Mouse (Mus musculus) brown adipose tissue, adult 24 weeks (tissue): ENCODE results near the gene Mep1a. TPM values are rescaled to one million over a fixed set of nuclear protein-coding genes. Genes with fewer than 3 reads are reported as not detected.
A peak's percentile ranks its signal among the peaks of the same experiment; 100 is the strongest.
"Not testable (repeated sequence)": the region's sequence is repeated elsewhere in the genome, so short reads cannot be mapped to it uniquely, and the experiment has no call there.

Experiments used
- H3K27ac ChIP-seq: fragments of 200-500 bp; replicated peaks from 2 replicates; pipeline ENCODE4 v1.5.1; 2012; ENCODE audit warnings: low read depth, mild to moderate bottlenecking, low read length
- H3K4me1 ChIP-seq: fragments of 200-500 bp; 2 replicates; pipeline ENCODE4 v1.6.1; 2012; ENCODE audit warnings: low read length, mixed read lengths; ENCODE audit not compliant: control insufficient read depth, insufficient read depth, insufficient read length
- H3K4me3 ChIP-seq: fragments of 200-500 bp; 2 replicates; pipeline ENCODE4 v1.5.1; 2012; ENCODE audit warnings: low read depth, mild to moderate bottlenecking, low read length, moderate library complexity; ENCODE audit not compliant: insufficient read depth
- polyA plus RNA-seq: library from polyadenylated mRNA; stranded (reverse); fragments of >200 nt; gene quantifications from 2 replicates; pipeline ENCODE4 v1.2.4, GENCODE M21; 2012; ENCODE audit not compliant: missing spikeins, insufficient read depth, insufficient read length

Mep1a gene
- polyA plus RNA-seq, 1 experiment = not detected

DNA sequence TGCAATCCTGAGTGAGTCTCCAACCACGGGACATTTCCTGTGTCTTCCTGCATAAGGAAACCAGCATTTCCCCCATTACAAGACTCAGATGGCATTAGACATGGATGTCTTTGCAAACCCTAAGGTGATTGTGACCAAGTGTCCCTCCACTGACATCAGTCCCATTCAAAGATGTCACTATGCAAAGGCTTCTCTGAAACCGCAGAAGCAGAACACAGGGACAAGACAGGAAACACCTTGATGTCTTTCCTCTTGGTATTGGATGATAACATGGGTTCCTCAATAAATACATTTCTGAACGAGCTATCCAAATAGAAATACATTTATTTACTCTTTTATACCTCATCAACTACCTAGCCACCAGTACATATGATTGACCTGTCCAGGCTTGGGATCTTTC lies 1.4 kb downstream of the Mep1a start:
- H3K4me1 ChIP-seq = no peaks in the 10 kb centered on the region
- H3K4me3 ChIP-seq = no peak overlapping the region
- H3K27ac ChIP-seq = no peak overlapping the region

DNA sequence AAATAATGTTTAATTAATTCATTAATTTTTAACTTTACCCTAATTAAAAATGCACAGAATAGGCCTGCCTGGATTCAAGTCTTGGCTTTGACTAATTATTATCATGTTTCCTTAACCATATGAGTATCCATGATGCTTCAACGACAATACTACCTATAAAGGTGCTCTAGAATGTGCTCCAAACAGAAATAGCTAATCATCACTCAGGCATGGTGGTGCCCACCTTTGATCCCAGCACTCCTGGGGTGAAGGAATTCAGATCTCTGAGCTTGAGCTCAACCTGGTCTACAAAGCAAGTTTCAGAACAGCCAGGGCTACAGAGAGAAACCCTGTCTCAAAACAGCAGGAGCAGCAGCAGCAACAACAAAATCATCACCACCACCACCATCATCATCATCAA lies 2.1 kb downstream of the Mep1a start:
- no peak overlapping the region for H3K4me3 ChIP-seq
- H3K27ac ChIP-seq = no peak overlapping the region
- no peaks in the 10 kb centered on the region for H3K4me1 ChIP-seq

DNA sequence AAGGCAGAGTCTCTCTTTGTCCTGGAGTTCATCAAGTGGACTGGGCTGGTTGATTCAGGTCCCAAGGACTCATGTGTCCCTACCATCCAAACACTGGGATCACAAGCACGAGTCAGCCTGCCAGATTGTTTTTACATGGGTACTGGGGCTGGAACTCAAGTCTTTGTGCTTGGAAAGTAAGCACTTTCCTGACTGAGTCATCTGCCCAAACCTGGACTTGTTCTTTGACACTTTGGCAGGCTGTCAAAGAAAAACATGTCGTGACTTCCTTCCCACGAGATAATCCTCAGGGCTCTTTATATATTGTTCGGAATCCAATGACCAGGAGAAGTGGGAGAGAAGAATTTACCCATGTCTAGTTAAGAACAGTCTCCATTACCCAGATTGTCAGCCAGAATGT lies 5.1 kb downstream of the Mep1a start:
- Histone ChIP-seq H3K27ac (no peak overlapping the region), H3K4me3 (no peak overlapping the region), H3K4me1 (no peaks in the 10 kb centered on the region)

DNA sequence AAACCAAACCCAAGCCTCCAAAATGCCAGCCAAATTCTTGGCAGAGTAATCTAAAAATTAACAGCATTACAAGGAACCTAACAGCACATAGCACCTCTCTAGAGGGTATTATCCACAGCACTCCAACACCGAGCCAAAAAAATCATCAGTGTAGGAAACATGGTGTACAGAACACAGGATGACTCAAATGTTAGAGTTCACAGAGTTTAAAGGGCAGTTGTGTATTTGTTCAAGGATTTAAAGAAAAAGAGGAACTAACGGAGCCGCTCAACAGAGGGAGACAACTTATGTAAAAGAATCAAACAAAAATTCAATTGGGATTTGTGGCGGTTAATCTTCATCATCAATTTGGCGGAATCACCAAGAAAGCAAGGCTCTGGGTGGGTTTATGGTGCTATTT lies 7.1 kb downstream of the Mep1a start:
- H3K4me1 ChIP-seq = no peaks in the 10 kb centered on the region
- H3K27ac ChIP-seq = no peak overlapping the region
- H3K4me3 ChIP-seq = no peak overlapping the region

DNA sequence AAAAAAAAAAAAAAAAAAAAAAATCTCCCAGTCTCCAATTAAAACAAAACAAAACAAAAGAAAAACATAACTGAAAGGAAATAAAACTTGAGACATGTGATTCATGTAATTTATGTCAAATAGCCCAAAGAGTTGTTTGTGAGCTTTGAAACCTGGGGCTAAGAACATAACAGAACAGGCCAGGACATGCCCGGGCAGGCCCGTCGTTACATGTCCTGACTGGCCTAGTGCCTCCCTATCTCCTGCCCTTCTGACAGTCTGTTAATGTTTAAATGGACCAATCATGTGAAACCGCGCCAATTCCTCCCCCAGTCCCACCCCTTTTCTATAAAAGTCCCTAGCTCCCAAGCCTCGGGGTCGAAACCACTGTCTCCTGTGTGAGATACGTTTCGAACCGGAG lies 12.2 kb downstream of the Mep1a start:
- not testable (repeated sequence) for H3K4me1 ChIP-seq, H3K27ac ChIP-seq, H3K4me3 ChIP-seq

DNA sequence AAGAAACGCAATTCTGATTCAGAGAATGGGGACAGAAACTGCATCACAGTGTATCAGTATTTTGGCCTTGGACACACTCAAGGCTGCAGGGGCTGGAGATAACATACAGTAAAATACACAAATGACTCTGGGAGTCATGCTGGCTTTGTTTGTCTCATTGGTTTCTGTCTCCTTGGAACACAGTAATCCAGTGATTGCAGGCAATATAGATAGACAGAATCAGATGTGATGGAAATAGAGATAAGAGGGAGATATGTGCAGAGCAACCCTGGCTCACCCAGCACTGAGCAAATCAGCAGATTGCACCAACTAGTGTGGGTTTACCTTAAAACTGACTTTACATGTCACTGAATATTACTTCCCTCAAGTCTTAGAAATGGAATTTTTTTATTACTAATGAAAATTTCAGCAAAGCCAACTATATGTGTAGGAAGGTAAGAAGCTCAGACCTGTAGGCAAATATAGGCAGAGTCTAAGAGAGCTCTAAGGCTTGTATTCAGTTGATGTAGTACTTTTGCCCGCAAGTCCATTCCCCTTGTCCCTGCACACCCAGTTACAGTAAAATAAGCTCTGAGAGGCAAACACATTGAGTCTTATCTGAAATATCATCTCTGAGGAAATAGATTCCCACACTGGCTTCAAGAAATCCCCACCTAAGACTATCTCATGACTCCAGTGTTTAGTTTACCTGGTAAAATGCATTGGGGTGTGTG lies 14.0 kb downstream of the Mep1a start:
- Histone ChIP-seq H3K27ac (no peak overlapping the region), H3K4me3 (no peak overlapping the region), H3K4me1 (no peaks in the 10 kb centered on the region)

DNA sequence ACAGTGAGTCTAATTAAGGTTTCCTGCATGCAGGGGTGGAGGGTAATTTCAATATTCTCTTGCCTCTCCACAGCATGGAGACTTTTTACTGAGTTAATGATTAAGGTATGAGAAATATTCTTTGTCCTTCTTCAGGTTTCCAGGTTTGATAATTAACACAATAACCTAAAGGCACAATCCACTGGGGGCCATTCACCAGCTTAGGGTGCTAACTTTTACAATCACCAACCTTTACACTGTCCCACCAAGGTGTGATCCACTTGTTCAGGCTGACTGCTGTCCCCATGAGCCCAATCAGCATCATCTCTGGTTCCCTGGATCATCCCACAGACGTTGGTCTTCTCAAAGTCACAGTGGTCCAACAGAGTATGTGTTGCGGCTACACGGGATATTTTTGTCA lies 16.6 kb downstream of the Mep1a start:
- H3K27ac ChIP-seq = no peak overlapping the region
- no peak overlapping the region for H3K4me3 ChIP-seq
- H3K4me1 ChIP-seq = no peaks in the 10 kb centered on the region

DNA sequence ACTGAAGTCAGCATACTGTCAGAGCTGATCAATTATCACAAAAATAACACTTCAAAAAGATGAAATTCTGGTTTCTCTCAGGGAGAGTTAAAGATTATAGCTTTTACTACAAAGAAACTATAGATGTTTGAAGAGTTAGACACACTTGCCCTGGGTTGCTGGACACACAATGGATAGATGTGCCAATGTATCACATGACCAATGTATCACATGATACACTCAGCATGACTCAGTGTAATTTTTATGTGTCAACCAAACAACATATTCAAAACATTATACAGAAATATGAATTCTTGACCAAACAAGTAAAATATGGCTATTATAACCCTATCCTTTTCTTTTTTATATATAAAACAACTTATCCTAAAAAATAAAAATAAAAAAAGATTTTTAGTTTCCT lies 25.0 kb downstream of the Mep1a start:
- Histone ChIP-seq H3K27ac (no peak overlapping the region), H3K4me1 (no peaks in the 10 kb centered on the region), H3K4me3 (no peak overlapping the region)

DNA sequence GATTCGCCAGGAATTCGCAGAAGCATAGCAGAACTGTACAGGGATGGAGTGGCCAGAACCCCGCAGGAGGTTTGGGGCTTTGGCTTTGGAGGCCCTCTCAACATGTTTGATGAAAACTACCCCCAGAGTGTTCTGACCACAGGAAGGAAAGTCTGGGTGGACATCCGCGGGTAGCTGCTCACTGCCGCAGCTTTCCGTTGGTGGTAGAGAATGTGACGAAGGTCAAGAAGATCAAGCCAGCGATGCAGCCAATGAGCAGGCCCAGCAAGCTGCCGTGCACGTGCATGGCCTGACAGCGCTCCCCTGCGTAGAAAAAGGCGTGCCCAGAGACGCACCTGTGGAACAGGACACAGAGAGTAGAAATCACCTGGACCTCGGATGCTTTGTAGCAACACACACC lies 27.8 kb downstream of the Mep1a start:
- Histone ChIP-seq H3K27ac (no peak overlapping the region), H3K4me3 (no peak overlapping the region), H3K4me1 (peaks cover 2% of the 10 kb centered on the region; the same call in 1 of the 2 replicates)

DNA sequence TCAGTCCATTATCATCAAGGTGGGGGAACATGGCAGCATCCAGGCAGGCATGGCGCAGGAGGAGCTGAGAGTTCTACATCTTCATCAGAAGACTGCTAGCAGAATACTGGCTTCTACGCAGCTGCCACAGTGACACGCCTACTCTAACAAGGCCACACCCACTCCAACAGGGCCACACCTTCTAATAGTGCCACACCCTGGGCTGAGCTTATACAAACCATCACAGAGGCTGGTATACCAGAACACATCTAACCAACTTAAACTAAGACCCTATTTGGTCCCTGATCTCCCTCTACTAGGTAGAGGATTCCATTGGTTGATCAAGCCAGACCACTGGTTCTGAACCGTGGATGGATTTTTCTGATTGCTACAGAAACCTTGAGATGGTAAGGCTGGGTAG lies 30.1 kb downstream of the Mep1a start:
- Histone ChIP-seq H3K27ac (no peak overlapping the region), H3K4me3 (no peak overlapping the region), H3K4me1 (peaks cover 3% of the 10 kb centered on the region; the same call in 1 of the 2 replicates)

DNA sequence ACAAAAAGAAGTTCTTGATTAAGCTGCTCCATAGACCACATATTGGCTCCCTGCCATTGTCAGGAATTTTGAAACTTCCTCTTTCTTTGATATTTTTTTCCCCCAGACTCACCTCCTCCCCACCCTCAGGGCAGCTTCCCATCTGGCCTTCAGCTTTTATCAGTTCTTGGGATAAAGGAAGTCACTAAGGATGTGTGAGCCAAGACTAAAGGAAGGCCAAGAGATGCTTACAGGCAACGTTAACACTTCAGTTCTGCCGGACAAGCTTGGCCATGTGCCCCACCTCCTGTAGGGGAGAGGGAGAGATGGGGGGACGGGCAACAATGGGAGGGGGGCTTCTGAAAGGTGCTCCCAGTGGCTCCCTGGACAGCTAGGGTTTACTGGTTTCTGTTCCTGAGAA lies 32.6 kb downstream of the Mep1a start:
- Histone ChIP-seq H3K27ac (no peak overlapping the region), H3K4me1 (peaks cover 3% of the 10 kb centered on the region; the same call in 1 of the 2 replicates), H3K4me3 (no peak overlapping the region)

DNA sequence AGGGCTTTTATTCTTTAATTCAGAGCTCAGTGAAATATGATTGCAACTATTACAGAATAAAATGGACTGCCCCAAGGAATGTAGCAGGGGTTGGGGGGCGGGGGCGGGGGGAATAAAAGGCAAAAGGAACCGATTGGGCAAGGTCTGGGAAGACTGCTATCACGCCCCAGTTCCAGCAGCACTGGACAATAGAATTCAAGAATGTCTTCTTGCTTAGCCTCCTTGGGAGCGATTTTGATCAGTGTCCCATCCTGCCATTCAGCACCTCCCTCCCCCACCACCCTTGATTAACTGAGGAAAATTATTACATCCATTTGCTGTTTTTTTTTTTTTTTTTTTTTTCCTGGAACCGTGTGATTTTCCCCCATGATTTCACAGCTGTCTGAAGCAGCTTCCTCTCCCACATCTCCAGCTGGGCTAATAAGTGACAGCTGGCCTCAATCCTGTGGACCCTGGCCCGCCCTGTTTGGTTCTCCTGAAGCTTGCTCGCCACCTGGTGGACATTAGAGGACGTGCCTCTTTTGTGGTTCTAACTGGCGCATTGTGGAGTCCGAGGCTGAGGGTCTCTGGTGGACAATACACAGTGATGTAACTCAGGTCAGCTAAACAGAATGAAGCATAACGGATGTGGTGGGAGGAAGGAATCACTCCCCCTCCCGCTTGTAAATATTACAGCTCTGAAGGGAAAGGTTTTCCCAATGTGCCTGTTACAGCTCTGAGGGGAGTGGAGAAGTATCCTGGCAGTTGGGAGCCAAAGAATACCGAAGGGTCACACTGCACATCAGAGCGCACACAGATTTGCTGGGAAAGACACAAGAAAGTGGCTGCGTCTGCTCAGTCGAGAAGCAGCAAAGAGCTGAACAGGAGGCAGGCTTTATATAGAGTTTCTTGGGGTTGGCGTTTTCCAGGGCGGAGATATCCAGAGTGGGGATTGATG lies 42.1 kb downstream of the Mep1a start:
- no peak overlapping the region for H3K27ac ChIP-seq
- H3K4me1 ChIP-seq = peaks cover 16% of the 10 kb centered on the region
- no peak overlapping the region for H3K4me3 ChIP-seq

DNA sequence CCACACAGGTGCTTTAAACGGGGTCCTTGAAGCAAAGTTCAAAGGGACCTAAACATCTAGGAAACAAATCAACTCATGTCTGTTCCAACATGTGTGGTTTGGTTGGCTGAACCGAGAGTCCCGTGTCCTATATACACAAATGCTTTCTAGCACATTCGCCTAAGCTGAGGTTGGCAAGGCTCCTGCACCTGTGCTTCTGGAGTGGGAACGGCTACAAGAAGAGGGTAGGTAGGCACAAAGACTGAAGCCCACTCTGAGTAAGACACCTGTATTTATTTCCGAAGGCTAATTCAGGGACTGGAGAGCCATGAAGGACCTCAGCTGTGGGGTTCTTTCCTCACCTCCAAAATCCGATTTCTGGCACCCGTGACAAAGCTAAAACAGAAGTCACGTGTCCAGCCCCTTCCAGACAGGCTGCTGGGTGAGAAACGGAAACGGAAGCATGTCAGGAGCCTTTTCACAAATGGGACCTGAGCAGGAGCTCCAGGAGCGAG lies 42.8 kb downstream of the Mep1a start:
- Histone ChIP-seq H3K4me1 (peaks cover 16% of the 10 kb centered on the region), H3K4me3 (no peak overlapping the region), H3K27ac (peak overlapping the region; percentile 12; the same call in 1 of the 2 replicates)

DNA sequence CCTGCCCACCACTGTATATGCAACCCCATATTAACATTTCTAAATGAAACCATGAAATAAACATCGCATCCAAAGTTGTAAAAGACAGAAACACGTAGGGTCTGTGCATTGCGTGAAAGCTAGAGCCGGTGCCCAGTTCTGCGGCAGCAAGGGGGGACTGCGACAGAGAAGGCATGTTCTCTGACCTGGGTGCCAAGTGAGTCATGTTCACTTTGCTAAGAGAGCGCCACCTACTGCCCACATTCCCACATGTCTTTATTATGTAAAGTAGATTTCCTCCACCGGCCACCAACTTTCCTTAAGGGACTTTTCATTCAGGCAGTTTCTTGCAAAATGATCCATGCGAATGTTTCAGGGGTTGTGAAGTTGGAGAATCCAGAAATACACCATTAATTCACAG lies 44.0 kb downstream of the Mep1a start:
- Histone ChIP-seq H3K27ac (no peak overlapping the region), H3K4me3 (no peak overlapping the region), H3K4me1 (peaks cover 17% of the 10 kb centered on the region)

DNA sequence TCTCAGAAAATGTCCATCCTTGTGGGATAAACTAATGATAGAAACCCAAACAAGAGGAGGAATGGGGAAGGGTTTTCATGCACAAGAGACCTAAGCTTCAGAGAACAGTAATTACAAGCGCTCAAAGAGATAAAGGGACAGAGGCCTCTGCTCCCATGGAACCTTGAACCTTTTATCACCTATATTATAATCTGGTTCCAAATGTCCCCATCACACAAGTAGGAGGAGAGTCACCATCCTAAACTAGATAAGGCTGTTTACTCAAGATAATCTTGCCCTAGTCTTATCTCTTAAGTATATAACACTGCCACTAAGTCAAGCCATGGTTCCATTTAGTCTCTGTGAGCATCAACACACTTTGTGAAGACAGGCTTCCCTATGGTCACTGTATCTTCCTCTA lies 51.4 kb downstream of the Mep1a start:
- no peak overlapping the region for H3K27ac ChIP-seq
- H3K4me1 ChIP-seq = 0 out of 2 replicates have a peak, but pooled peaks cover 2% of the 10 kb centered on the region
- H3K4me3 ChIP-seq = no peak overlapping the region
